Mouse (Mus musculus) A20 (cell line): Measurements from ENCODE around the gene Gm21972.
A peak's percentile ranks its signal among the peaks of the same experiment; 100 is the strongest.

Experiments used
- DNase-seq: peaks from one replicate; pipeline ENCODE4 v3.0.0-alpha.2; 2011; ENCODE audit warnings: low read depth, low spot score

Gene Gm21972

GRCm38 (mm10) chr1:86161061-86161460 lies 27.6 kb downstream of the Gm21972 start:
- DNase-seq = no peak

DNA sequence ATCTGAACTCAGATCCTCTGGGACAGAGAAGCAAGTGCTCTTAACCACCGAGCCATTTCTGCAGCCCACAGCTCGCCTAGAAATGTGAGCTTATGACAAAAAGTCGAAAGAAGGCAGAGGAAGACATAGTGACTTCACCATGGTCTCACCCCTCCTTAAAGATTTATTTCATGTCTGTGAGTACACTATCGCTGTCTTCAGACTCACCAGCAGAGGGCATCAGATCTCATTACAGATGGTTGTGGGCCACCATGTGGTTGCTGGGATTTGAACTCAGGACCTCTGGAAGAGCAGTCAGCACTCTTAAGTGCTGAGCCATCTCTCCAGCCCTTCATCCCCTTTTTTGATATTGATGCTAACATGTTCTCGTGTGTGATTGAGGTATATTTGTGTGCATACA lies 41.2 kb downstream of the Gm21972 start:
- DNase-seq = peak; percentile 29

DNA sequence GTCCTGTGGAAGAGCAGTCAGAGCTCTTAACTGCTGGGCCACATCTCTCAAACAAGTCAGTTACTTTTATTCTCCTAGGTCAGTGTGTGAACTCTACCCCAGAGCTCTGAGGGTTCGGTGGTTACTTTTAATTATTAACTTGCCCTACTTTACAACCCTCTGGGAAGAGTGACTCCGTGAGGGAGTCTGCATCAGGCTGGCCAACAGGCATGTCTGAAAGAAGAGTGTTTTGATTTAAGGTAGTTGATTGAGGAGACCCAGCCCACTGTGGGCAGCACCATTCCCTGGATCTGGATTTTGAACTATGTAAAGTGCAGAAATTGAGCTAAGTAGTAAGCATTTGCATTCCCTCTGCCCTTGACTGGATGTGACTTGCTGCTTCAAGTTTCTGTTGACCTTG lies 42.6 kb downstream of the Gm21972 start:
- no peak for DNase-seq

DNA sequence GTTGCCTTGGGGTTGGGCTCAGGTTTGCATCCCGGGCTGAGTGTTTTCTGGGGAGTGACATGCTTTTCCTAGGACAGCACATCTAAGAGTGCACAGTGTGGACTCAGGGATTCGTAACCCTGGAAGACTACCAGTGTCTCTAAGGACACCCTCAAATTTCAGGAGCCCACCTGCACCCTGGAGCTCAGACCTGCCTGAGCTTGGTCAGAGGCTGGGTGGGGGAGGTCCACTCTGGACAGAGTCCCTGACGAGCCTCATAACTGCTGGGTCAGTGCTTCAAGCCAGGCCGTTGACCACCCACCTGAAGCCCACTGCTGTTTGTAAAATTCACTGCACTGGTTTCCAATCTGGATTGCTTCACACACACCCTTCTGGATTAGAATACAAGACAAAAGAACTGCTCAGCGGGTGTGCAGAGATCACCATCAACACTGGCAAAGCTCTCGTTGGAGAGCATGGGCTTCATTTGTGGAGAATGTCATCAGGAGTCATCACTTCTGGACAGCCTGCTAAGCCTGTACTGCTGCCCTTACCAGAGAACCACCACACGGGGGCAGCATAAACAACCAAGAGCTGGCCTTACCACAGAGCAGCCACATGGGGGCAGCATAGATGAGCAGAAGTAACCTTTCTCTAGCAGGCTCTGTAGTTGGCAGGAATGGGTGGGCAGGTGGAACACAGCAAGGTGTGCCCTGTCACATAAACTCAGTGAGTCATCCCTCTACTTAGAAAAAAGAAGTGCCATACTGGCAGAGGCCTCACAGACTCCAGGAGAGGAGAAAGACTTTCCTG lies 45.2 kb downstream of the Gm21972 start:
- DNase-seq = peak; percentile 85

- DNase-seq = no peak
These were observed 48.7 kb downstream of the Gm21972 start for GRCm38 (mm10) chr1:86182004-86182709.

DNA sequence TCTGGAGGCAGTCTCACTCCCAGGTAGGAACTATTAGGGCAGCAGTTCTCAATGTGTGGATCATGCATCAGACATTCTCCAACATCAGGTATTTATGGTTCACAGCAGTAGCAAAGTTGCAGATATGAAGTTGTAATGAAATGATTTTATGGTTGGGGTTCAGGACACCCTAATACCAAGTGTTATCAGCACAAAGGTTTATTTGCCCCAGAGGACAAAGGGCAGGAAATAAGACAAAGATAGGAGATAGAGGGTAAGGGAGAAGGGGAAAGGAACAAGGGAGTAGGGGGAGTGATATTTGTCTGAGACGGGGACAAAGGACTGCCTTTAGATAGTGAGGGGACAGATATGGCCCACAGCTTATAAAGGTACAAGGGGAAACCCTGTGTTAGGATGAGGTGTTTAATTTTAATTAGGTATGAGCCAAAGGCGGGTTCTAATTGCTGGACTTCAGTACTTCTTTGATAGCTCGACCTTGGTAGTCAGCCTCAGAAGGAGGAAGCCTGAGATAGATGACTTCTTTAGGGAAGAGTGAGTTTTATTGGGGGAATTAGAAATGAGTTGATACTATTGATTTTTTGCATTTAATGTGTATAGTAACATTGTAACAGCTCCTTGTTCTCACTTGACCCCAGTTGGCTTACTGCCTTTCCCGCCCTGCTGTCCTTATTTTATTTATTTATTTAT lies 50.3 kb downstream of the Gm21972 start:
- DNase-seq = no peak

GRCm38 (mm10) chr1:86186762-86187161 lies 53.3 kb downstream of the Gm21972 start:
- no peak for DNase-seq

DNA sequence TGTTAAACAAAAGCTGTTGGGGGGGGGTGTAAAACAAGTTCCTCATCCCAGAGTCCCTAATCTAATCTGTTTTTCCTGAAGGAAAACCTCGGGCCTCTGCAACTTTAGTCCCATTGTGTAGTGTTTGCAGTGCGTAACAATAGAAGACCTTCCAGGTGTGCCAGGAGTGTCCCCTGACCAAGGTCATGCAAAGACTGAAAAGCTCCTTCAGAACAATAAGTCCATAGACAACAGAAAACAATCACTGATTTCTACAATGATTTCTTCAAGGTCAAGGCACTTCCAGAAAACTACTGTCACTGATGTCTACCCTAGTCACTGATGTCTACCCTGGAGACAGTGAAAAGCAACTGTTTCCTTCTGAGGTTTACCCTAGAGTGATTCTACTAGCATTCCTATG lies 54.4 kb downstream of the Gm21972 start:
- no peak for DNase-seq

- no peak for DNase-seq
These were observed 54.8 kb downstream of the Gm21972 start for GRCm38 (mm10) chr1:86188271-86188670.

DNA sequence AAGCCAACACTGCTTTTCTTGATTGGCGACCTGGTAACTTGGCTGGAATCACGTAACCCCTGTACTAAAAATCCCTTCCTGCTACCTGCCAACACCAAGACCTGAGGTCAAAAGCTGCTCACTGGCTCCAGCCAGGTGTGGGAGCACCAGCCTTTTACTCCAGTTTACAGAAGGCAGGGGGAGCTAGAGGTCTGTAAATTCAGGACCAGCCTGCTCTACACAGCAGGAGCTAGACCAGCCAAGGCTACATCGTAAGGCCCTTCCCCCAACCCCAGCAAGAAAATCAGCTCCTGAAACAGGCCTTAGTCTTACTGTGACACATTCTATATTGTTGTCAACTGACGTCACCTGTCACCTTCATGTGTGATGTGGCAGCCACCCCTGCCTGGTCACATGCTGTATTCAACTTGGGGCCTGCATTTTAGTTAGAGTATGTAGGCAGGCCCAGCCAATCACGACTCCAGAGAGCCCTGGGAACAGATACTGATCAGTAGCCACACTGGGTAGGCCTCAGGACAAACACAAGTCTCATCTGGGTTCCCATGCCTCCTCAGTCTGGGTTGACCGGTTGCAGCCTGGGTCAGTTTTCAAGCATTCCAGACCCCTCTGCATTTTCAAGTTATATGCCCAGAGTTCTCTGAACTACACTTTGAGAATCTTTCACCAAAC lies 55.7 kb downstream of the Gm21972 start:
- peak; percentile 53 for DNase-seq

GRCm38 (mm10) chr1:86190843-86191242 lies 57.4 kb downstream of the Gm21972 start:
- no peak for DNase-seq

DNA sequence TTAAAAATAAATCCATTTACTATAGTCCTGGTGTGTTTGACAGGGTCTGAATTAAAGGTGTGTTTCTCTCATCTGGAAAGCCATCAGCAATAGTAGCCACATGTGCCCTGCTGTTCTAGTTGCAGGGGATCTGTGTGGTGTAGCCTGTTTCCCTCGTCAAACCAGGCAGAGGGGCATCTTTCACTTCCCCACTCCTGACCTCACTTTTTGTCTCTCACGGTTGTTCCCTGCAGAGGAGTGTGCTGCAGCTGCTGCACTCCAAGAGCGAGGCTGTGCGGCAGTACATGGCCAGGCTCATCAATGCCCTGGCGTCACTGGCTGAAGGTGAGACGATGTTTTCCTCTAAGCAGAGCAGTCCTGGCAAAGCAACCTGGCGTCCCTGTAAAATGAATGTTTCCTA lies 60.6 kb downstream of the Gm21972 start:
- DNase-seq = peak; percentile 75

GRCm38 (mm10) chr1:86198276-86198675 lies 64.8 kb downstream of the Gm21972 start:
- no peak for DNase-seq

DNA sequence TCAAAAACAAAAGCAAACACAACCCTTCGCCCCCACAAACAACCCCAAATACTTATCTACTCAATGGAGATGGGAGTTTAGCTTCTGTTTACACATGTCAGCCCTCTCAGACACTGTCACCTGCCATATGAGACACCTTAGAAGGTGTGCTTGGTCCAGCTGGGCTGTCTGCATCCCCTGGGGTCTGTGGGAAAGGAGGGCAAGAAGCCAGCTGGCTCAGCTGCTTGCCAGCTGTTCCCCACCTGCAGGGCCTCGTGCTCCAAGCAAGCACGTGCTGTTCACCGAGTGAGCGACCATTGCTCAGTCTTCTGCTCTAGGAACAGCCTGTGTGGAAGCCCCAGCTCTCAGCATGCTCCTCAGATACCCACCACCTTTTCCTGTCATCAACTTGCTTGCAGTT lies 65.6 kb downstream of the Gm21972 start:
- no peak for DNase-seq

DNA sequence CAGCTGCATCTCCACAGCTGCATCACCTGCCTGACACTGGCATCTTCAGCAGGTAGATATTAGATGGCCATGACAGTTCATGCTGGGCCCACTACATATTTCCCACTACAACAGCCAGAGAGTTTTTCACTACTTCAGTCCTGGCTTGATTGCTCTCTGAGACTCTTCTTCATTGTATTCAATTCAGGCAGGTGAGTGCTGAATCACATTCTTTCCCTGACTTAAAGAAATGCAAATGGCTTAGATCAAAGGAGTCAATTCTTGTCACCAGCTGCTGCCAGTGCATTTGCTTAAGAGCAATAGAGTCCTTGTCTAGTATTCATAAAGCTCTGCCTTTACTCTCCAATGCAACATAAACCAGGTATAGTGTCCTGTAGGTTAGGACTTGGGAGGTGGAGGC lies 67.9 kb downstream of the Gm21972 start:
- DNase-seq = no peak

DNA sequence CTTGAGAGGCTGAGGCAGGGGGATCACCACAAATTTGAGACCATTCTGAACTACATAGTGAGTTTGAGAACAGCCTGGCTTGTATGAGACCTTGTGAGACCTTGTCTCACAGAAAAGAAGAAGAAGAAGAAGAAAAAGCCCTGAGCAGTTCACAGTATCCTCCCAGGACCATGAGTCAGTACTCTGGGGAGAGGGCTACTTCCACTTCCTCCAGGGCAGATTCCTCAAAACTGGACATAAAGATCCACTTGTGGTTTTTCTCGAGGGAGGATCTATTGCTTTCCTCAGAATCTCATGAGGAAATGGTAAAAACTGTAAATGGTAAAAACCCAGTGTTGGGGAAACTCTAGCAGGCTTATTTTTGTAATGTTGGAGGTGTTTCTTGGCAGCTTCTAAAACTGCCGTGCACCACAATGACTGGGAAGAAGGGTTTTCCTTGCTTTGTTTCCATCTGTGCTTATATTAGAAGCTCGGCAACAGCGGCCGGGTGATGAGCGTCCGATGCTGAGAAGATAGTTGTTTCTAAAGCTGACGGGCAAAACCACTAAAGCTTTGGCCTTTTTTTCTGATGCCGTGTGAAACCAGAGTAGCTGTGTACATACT lies 69.3 kb downstream of the Gm21972 start:
- DNase-seq = no peak

DNA sequence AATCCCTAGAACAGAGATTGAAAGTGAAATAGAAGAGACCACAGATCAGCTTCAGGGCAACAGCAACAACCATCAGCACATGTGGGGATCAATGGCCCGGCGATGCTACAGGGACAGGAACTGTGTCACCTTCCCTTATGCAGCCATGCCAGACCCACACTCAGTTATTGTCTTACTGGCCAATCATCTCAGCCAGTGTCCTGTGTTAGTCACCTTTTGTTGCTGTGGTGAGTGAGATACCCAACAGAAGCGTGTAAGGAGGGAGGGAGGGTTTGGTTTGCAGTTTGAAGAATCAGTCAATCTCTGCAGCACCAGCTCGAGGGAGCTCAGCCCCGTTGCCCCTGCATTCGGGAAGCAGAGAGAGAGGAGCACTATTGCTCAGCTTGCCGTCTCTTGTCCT lies 77.2 kb downstream of the Gm21972 start:
- no peak for DNase-seq

GRCm38 (mm10) chr1:86211498-86211897 lies 78.1 kb downstream of the Gm21972 start:
- DNase-seq = no peak
